Mouse (Mus musculus) heart, adult 10 weeks (tissue): ENCODE results near the gene Gpr101. TPM values are rescaled to one million over a fixed set of nuclear protein-coding genes. Genes with fewer than 3 reads are reported as not detected.

Source experiments
- polyA plus RNA-seq: library from polyadenylated mRNA; stranded (reverse); fragments of 350-450 nt; fragmentation: Illumina TruSeq; extraction: RNeasy Lipid Tissue Mini Kit (QIAGEN cat#74804); gene quantifications from one replicate; pipeline ENCODE4 v1.2.3, GENCODE M21; 2014; ENCODE audit warnings: low read depth, low replicate concordance

Gene Gpr101
- polyA plus RNA-seq: not detected

DNA sequence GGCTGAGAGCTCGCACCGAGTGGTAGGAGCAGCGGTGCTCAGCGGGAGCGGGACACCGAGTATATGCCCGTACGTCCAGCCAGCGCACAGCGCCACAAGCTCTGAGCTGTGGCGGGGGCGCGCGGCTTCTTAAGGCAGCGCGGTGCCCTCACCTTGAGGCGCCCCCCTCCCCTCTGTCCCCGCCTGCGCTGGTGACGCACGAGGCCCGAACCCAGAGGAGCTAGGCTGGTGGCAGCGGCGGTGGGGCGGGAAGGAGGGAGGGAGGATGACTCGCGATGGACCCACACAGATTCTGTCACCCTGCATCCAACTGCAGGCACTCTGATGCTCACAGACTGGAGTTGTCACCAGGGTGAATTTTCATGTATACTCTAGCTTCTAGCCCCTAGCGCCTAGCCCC, at the start of gene Gpr101:
Gpr101 (minus strand) TSS at position 124 of the 400 bp plus-strand sequence.

Other genes starting within 250 kb of the Gpr101 start
- gene Arhgef6, start 165.0 kb downstream of the Gpr101 start, polyA plus RNA-seq: 66.1 TPM
- gene Rbmx, start 110.7 kb downstream of the Gpr101 start, polyA plus RNA-seq: 49.7 TPM
- not detected for gene Gm364, start 94.6 kb downstream of the Gpr101 start, polyA plus RNA-seq